Mouse (Mus musculus): ENCODE measurements at regions not wholly inside any gene's neighbourhood (a gene's known extent, or its start where the extent isn't known, plus 50 kb on each side); places are given as distances from the start of the nearest gene placed in this dataset.

- intact Hi-C loops (cut with DNase I) = no loop called here
- no peak for DNase-seq (ENCODE audit: low spot score in 2 of 2)
These were observed 341.5 kb downstream of the Nkx6-1 start for GRCm38 (mm10) chr5:101323041-101323950.

GRCm38 (mm10) chr5:101299986-101300385 is 364.8 kb downstream of the Nkx6-1 start:
- DNase-seq (ENCODE audit: low spot score in 2 of 2) = no peak
- intact Hi-C loops (cut with DNase I) = no loop called here

GRCm38 (mm10) chr5:101298411-101298810 is 366.4 kb downstream of the Nkx6-1 start:
- intact Hi-C loops (cut with DNase I) = no loop called here
- no peak for DNase-seq (ENCODE audit: low spot score in 2 of 2)

GRCm38 (mm10) chr5:101297511-101298102 is 367.2 kb downstream of the Nkx6-1 start:
- intact Hi-C loops (cut with DNase I) = no loop called here
- DNase-seq (ENCODE audit: low spot score in 2 of 2) = no peak

- intact Hi-C loops (cut with DNase I) = no loop called here
These were observed 368.9 kb downstream of the Nkx6-1 start for GRCm38 (mm10) chr5:101295941-101296340.

GRCm38 (mm10) chr5:101294031-101294430 is 370.8 kb downstream of the Nkx6-1 start:
- no peak for DNase-seq (ENCODE audit: low spot score in 2 of 2)
- intact Hi-C loops (cut with DNase I) = no loop called here

More at GRCm38 (mm10) chr5:101295941-101296340, 368.9 kb downstream of the Nkx6-1 start:
- DNase-seq (ENCODE audit: low spot score in 2 of 2) = no peak

- intact Hi-C loops (cut with DNase I) = no loop called here
- DNase-seq (ENCODE audit: low spot score in 2 of 2) = peak in 1 of 2 experiments; percentile 8
These were observed 376.4 kb downstream of the Nkx6-1 start for GRCm38 (mm10) chr5:101288358-101288757.

- DNase-seq (ENCODE audit: low spot score in 2 of 2) = no peak
- intact Hi-C loops (cut with DNase I) = no loop called here
These were observed 378.9 kb downstream of the Nkx6-1 start for GRCm38 (mm10) chr5:101285941-101286340.

GRCm38 (mm10) chr5:101250474-101250873 is 405.0 kb downstream of the Gpat3 start:
- intact Hi-C loops (cut with DNase I) = no loop called here

GRCm38 (mm10) chr5:101242651-101243050 is 397.1 kb downstream of the Gpat3 start:
- peak; percentile 9 to 44 for DNase-seq (ENCODE audit: low spot score in 2 of 2)
- intact Hi-C loops (cut with DNase I) = no loop called here

More at GRCm38 (mm10) chr5:101250474-101250873, 405.0 kb downstream of the Gpat3 start:
- DNase-seq (ENCODE audit: low spot score in 2 of 2) = no peak

- intact Hi-C loops (cut with DNase I) = no loop called here
- no peak for DNase-seq (ENCODE audit: low spot score in 2 of 2)
These were observed 394.0 kb downstream of the Gpat3 start for GRCm38 (mm10) chr5:101239298-101240118.

- intact Hi-C loops (cut with DNase I) = no loop called here
- no peak for DNase-seq (ENCODE audit: low spot score in 2 of 2)
These were observed 390.7 kb downstream of the Gpat3 start for GRCm38 (mm10) chr5:101236163-101236693.

- no peak for DNase-seq (ENCODE audit: low spot score in 2 of 2)
- intact Hi-C loops (cut with DNase I) = no loop called here
These were observed 376.9 kb downstream of the Gpat3 start for GRCm38 (mm10) chr5:101222390-101222789.

- DNase-seq (ENCODE audit: low spot score in 2 of 2) = no peak
- intact Hi-C loops (cut with DNase I) = no loop called here
These were observed 372.6 kb downstream of the Gpat3 start for GRCm38 (mm10) chr5:101218082-101218481.

GRCm38 (mm10) chr5:101216837-101217571 is 371.5 kb downstream of the Gpat3 start:
- intact Hi-C loops (cut with DNase I) = no loop called here
- DNase-seq (ENCODE audit: low spot score in 2 of 2) = no peak

- no peak for DNase-seq (ENCODE audit: low spot score in 2 of 2)
- intact Hi-C loops (cut with DNase I) = no loop called here
These were observed 366.5 kb downstream of the Gpat3 start for GRCm38 (mm10) chr5:101211974-101212373.

GRCm38 (mm10) chr5:101208150-101208549 is 362.6 kb downstream of the Gpat3 start:
- DNase-seq (ENCODE audit: low spot score in 2 of 2) = no peak
- intact Hi-C loops (cut with DNase I) = no loop called here

GRCm38 (mm10) chr5:101195501-101195900 is 350.0 kb downstream of the Gpat3 start:
- DNase-seq (ENCODE audit: low spot score in 2 of 2) = no peak
- intact Hi-C loops (cut with DNase I) = no loop called here

- intact Hi-C loops (cut with DNase I) = no loop called here
- no peak for DNase-seq (ENCODE audit: low spot score in 2 of 2)
These were observed 345.5 kb downstream of the Gpat3 start for GRCm38 (mm10) chr5:101190976-101191375.
